Mouse (Mus musculus) bone marrow, adult 2 months (tissue): ENCODE data around the gene Hist1h4d. TPM values are rescaled to one million over a fixed set of nuclear protein-coding genes. Genes with fewer than 3 reads are reported as not detected.
"Not testable (repeated sequence)": the region's sequence is repeated elsewhere in the genome, so short reads cannot be mapped to it uniquely, and the experiment has no call there.

Experiments
- H3K27ac ChIP-seq: fragments of 200-500 bp; 2 replicates; pipeline ENCODE4 v1.5.1; 2012; ENCODE audit warnings: low read depth, mild to moderate bottlenecking, control low read depth, inconsistent platforms, low read length; ENCODE audit not compliant: control insufficient read depth, poor library complexity, insufficient read depth
- H3K4me1 ChIP-seq: fragments of 200-500 bp; 2 replicates; pipeline ENCODE4 v1.6.1; 2011; ENCODE audit warnings: low read length; ENCODE audit not compliant: control insufficient read depth, insufficient read depth
- H3K4me3 ChIP-seq: fragments of 200-500 bp; replicated peaks from 2 replicates; pipeline ENCODE3; 2011; ENCODE audit warnings: mild to moderate bottlenecking, low read depth, low read length, control low read depth; ENCODE audit not compliant: control insufficient read depth
- CTCF ChIP-seq: fragments of 200-500 bp; IDR thresholded peaks from 2 replicates; pipeline ENCODE4 v1.5.1; 2011; ENCODE audit warnings: low read length, control low read depth; ENCODE audit not compliant: control insufficient read depth, insufficient read depth
- POLR2A ChIP-seq: fragments of 200-500 bp; IDR thresholded peaks from 2 replicates; pipeline ENCODE4 v1.6.1; 2011; ENCODE audit warnings: low read depth, mild to moderate bottlenecking, control low read depth, low read length, borderline replicate concordance; ENCODE audit not compliant: control insufficient read depth
- WGBS: fragments of 180-500 bp; shearing (Covaris S2); methylation state at CpG from one replicate; pipeline ENCODE4 v1.1.7; 2018; 5-methylcytosine and 5-hydroxymethylcytosine counted together
- polyA plus RNA-seq: library from polyadenylated mRNA; stranded (reverse); fragments of >200 nt; gene quantifications from 2 replicates; pipeline ENCODE4 v1.2.4, GENCODE M21; 2011; ENCODE audit warnings: low replicate concordance; ENCODE audit not compliant: missing spikeins, insufficient read depth, insufficient read length

The Hist1h4d gene
- polyA plus RNA-seq, 1 experiment: 50.4 TPM

DNA sequence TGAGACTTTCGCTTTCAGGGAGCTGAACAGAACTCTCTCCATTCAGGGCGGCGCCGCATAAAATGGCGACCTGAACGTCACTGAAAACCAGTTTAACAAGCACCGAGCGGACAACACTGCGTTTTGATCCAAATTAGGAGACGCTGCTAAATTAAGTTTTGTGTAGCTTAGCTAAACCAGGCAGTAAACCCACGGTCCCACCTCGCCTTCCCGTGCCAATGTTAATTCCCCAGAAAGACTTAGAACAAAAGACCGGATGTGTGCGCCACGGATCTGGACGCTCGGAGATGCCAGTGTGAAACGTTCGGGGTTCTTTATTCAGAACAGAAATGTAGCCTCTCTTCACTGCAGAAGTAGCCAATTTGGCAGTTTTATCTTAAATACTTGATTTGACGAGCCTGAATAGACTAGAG, 3.6 kb downstream of the Hist1h4d start:
- TF ChIP-seq POLR2A: 0 out of 2 replicates have a peak, but pooled peaks have one; percentile 36
- TF ChIP-seq CTCF: no peak
- peak overlapping the region; percentile 89 for H3K27ac ChIP-seq
- peak overlapping the region; percentile 65 for H3K4me3 ChIP-seq
- peaks cover 3% of the 10 kb centered on the region; the same call in 1 of the 2 replicates for H3K4me1 ChIP-seq
- under 1% methylated on average over 21 of the region's 21 CpGs for WGBS

DNA sequence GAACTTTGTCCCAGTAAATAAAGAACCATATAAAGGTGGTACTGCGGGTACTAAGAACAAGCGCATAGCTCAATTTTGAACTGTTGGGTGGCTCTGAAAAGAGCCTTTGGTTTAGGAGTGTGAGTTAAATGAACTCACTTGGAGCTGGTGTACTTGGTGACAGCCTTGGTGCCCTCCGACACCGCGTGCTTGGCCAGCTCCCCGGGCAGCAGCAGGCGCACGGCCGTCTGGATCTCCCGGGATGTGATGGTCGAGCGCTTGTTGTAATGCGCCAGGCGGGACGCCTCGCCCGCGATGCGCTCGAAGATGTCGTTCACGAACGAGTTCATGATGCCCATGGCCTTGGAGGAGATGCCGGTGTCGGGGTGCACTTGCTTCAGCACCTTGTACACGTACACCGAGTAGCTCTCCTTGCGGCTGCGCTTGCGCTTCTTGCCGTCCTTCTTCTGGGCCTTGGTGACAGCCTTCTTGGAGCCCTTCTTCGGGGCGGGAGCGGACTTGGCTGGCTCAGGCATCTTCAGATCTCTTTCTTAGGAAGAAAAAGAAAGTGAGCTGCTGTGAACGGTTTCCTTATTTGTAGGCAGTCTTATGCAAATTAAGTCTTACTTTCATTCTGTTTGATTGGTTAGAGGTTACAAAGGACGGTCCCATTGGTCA, 4.2 kb downstream of the Hist1h4d start:
- not testable (repeated sequence) for H3K4me1 ChIP-seq
- peak overlapping the region; percentile 89 for H3K27ac ChIP-seq
- peak; percentile 92 for TF ChIP-seq POLR2A
- under 1% methylated on average over 35 of the region's 36 CpGs for WGBS
- H3K4me3 ChIP-seq: peak overlapping the region; percentile 65

DNA sequence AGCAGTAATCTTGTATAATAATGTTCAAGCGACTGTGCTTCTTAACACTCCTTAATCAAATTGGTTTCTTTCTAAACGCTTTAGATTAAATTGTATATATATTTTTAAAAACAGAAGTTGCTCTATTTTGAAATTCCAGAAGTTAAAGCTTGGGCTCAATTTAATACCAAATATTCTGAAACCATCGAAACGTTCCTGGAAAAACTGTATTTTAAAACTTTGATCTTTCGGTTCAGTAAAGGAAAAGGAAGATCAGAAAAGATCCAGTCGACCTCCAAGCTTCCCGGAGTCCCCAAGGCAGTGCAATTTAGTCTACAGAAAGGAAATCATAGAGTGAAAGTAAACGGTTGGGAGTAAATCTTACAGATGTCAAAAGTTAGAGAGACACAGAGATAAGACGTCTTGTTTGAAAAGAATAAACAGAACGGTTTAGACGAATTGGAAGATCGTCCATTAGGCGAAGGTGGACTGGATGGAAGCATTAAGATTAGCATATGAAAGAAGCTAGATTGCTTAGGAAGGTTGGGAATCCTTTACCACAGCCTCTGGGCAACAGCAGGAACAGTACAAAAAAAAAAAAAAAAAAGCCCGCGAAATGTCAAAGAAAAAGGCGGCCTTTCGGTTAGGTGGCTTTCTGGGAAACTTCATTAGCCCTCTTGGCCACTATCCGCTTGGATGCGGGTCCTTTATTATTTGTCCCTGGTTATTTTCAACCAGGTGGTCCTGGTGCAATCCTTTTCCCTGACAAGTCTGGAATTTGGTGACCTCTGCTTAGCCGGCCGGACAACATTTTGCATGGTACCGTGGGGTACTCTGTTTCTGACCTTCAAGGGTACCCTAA, 4.9 kb downstream of the Hist1h4d start:
- WGBS: 3% methylated on average over 22 of the region's 22 CpGs
- Histone ChIP-seq H3K27ac (peak overlapping the region; percentile 89), H3K4me1 (peaks cover 3% of the 10 kb centered on the region; the same call in 1 of the 2 replicates), H3K4me3 (peak overlapping the region; percentile 56)
- no peak for TF ChIP-seq CTCF
- no peak for TF ChIP-seq POLR2A

DNA sequence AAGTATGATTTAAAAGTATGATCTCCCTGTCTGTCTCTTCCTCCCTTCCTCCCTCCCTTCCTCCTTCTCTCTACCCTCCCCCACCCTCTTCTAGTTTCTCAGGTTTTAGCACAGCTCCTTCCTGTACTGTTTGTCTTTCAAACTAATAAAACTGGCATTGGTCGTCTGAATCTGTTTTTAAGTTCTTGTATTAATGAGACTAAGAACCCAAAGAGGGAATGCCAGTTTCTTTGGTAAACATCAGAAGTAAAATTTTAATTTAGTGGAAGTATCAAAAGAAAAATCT, 5.5 kb downstream of the Hist1h4d start:
- 4% methylated on average over 1 of the region's 1 CpGs for WGBS
- Histone ChIP-seq H3K4me1 (peaks cover 3% of the 10 kb centered on the region; the same call in 1 of the 2 replicates), H3K4me3 (peak overlapping the region; percentile 56), H3K27ac (peak overlapping the region; percentile 89)
- TF ChIP-seq CTCF: no peak
- TF ChIP-seq POLR2A: no peak

DNA sequence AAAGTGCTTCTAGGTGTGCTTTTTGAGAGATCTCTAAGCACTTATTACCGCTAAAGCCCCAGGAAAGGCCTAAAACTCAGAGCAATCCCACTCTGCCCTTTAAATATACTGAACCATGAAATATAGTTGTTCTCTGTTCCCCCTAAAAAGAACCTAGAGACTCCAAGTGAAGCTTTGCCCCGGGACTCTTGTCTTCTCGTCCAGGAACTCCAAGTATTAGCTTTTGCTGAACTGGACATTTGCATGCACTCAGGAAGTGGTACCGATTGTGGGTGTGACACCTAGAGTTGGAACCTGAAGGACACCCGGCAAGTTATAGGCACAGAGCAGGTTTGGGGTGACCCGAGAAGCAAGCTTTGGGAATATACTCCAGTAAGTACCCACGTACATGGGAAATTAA, 9.8 kb downstream of the Hist1h4d start:
- WGBS: 89% methylated on average over 7 of the region's 7 CpGs
- TF ChIP-seq CTCF (no peak), POLR2A (no peak)
- Histone ChIP-seq H3K27ac (no peak overlapping the region), H3K4me1 (peaks cover 3% of the 10 kb centered on the region; the same call in 1 of the 2 replicates), H3K4me3 (no peak overlapping the region)

DNA sequence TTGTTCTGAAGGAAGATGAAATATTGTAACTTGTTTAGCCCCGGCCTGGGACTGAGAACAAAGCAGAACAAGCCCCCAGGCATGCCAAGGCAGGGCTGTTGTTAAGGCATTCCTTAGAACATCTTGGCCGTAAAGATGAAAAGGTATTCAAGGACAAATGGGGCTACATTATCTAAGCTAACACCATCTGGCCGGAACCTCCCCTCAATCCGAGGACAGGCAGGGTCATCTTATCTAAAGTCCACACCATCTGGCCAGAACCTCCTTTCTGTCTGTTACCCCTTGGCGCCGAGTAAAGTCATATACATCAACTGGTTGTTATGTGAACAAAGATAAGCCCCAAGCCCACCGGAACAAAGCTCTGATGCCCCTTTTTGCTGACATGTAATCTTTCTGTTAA, 10.5 kb downstream of the Hist1h4d start:
- H3K4me1 ChIP-seq, H3K4me3 ChIP-seq, H3K27ac ChIP-seq: not testable (repeated sequence)
- 71% methylated on average over 7 of the region's 7 CpGs for WGBS

DNA sequence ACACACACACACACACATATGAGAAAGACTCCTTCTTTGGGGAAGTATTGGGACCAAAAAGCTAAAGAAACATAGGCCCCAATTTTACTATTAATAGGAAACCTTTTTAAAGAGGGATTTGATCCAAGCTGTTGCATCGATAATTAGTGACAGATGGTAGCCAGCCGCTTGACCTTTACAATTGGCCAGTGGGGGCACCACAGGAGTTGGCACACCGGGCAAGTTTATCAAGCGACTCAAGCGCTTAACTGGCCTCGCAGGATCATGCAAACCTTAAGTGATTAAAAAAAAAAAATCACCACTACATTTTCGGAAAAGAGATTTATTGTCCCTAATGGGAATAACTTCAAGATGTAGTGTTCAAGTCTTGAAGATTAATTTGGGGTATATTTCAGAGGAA, 11.2 kb downstream of the Hist1h4d start:
- no peak overlapping the region for H3K4me3 ChIP-seq
- 60% methylated on average over 7 of the region's 7 CpGs for WGBS
- peaks cover 3% of the 10 kb centered on the region; the same call in 1 of the 2 replicates for H3K4me1 ChIP-seq
- H3K27ac ChIP-seq: no peak overlapping the region
- TF ChIP-seq CTCF (no peak), POLR2A (no peak)

DNA sequence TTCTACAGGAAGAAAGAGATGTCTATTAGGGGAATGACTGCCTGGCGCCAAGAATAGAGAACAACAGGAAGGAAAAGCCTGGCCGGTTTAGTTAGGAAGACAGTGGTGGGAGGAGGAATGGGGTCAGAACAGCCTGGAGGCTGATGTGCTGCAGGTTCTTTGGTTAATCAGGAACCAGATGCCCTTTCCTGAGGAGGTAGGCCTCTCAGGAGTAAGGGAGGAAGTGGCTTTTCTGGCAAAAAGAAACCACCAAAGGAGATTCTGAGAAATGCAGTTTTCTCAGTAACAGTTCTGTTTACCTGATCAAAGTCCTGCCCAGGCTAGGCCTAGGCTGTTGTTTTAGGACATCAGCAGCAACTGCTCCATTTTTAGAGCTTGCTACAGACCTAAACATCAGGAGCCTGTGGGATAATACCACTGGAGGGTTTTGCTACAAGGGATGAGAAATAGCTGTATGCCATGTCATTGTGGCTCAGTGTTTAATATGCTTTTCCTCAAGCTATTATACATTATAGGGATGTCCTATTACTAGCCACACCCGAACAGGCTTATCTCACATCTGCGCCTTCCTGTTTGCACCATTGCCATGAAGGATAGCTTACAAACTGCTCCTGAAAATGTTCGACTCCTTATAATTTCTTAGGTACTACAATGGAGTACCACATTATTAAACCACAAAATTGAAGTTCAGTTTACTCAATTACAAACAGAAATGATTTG, 11.8 kb downstream of the Hist1h4d start:
- no peak overlapping the region for H3K27ac ChIP-seq
- WGBS: 13% methylated on average over 5 of the region's 5 CpGs
- H3K4me1 ChIP-seq: peaks cover 2% of the 10 kb centered on the region; the same call in 1 of the 2 replicates
- no peak overlapping the region for H3K4me3 ChIP-seq
- no peak for TF ChIP-seq POLR2A
- no peak for TF ChIP-seq CTCF
